Mouse (Mus musculus): ENCODE measurements around the gene Kif2c. TPM values are rescaled to one million over a fixed set of nuclear protein-coding genes. Genes with fewer than 3 reads are reported as not detected.

Gene Kif2c
- total and polyA plus RNA-seq, 2 experiments from 2014 or later = 8.2 to 10.3 TPM

GRCm38 (mm10) chr4:117120445-117121414, 61.7 kb downstream of the Kif2c start:
- Histone ChIP-seq H3K9ac (replicated peaks; ENCODE audit: low read depth, low read length) (peak overlapping the region; percentile 51), H3K9me3 (replicated peaks; ENCODE audit: control insufficient read depth, low read length) (no peaks in the 10 kb centered on the region), H3K4me2 (ENCODE audit: low read depth, low read length) (peak overlapping the region; percentile 92), H3K36me3 (replicated peaks; ENCODE audit: control insufficient read depth, insufficient read depth, low read length) (no peaks in the 10 kb centered on the region), H3K4me1 (ENCODE audit: control insufficient read depth, insufficient read depth) (peaks cover 6% of the 10 kb centered on the region; the same call in 1 of the 2 replicates), H3K4me3 (ENCODE audit: low read depth, low read length) (peak overlapping the region; percentile 60), H3K27me3 (ENCODE audit: control insufficient read depth, insufficient read depth, low read length) (no peaks in the 10 kb centered on the region), H3K27ac (ENCODE audit: low read depth) (peak overlapping the region; percentile 78)
- ATAC-seq (ENCODE audit: insufficient read depth, low read depth) = peak; percentile 94
- peak; percentile 96 for DNase-seq (ENCODE audit: low spot score)
- TF ChIP-seq EP300 (IDR thresholded peaks at IDR 0.05; ENCODE audit: low read depth) (peak; percentile 79), CTCF (IDR thresholded peaks at IDR 0.05; ENCODE audit: low read depth) (peak; percentile 83)
- under 1% methylated on average over 69 of the region's 69 CpGs for WGBS

GRCm38 (mm10) chr4:117120052-117120444, 62.4 kb downstream of the Kif2c start:
- H3K9ac ChIP-seq (replicated peaks; ENCODE audit: low read depth, low read length) = peak overlapping the region; percentile 12; the same call in 1 of the 2 replicates
- WGBS = 4% methylated on average over 10 of the region's 10 CpGs
- no peak for DNase-seq (ENCODE audit: low spot score)
- no peaks in the 10 kb centered on the region for H3K9me3 ChIP-seq (replicated peaks; ENCODE audit: control insufficient read depth, low read length)
- no peaks in the 10 kb centered on the region for H3K36me3 ChIP-seq (replicated peaks; ENCODE audit: control insufficient read depth, insufficient read depth, low read length)
- peak overlapping the region; percentile 78 for H3K27ac ChIP-seq (ENCODE audit: low read depth)
- H3K4me3 ChIP-seq (ENCODE audit: low read depth, low read length) = peak overlapping the region; percentile 60
- H3K27me3 ChIP-seq (ENCODE audit: control insufficient read depth, insufficient read depth, low read length) = no peaks in the 10 kb centered on the region
- ATAC-seq (ENCODE audit: insufficient read depth, low read depth) = no peak
- peak overlapping the region; percentile 92 for H3K4me2 ChIP-seq (ENCODE audit: low read depth, low read length)
- H3K4me1 ChIP-seq (ENCODE audit: control insufficient read depth, insufficient read depth) = peaks cover 3% of the 10 kb centered on the region; the same call in 1 of the 2 replicates
- TF ChIP-seq EP300 (IDR thresholded peaks at IDR 0.05; ENCODE audit: low read depth) (no peak), CTCF (IDR thresholded peaks at IDR 0.05; ENCODE audit: low read depth) (no peak)

- Histone ChIP-seq H3K27me3 (ENCODE audit: control insufficient read depth, insufficient read depth, low read length) (no peaks in the 10 kb centered on the region), H3K9ac (replicated peaks; ENCODE audit: low read depth, low read length) (0 out of 2 replicates have a peak overlapping the region, but pooled peaks have one; percentile 12), H3K9me3 (replicated peaks; ENCODE audit: control insufficient read depth, low read length) (no peaks in the 10 kb centered on the region), H3K4me3 (ENCODE audit: low read depth, low read length) (peak overlapping the region; percentile 60), H3K4me2 (ENCODE audit: low read depth, low read length) (peak overlapping the region; percentile 92), H3K4me1 (ENCODE audit: control insufficient read depth, insufficient read depth) (no peaks in the 10 kb centered on the region; the same call in 1 of the 2 replicates), H3K27ac (ENCODE audit: low read depth) (peak overlapping the region; percentile 78), H3K36me3 (replicated peaks; ENCODE audit: control insufficient read depth, insufficient read depth, low read length) (no peaks in the 10 kb centered on the region)
- ATAC-seq (ENCODE audit: insufficient read depth, low read depth) (no peak), DNase-seq (ENCODE audit: low spot score) (no peak)
- TF ChIP-seq CTCF (IDR thresholded peaks at IDR 0.05; ENCODE audit: low read depth) = no peak
- no peak for TF ChIP-seq EP300 (IDR thresholded peaks at IDR 0.05; ENCODE audit: low read depth)
- 79% methylated on average over 5 of the region's 5 CpGs for WGBS
Observed at GRCm38 (mm10) chr4:117119636-117120035, 62.8 kb downstream of the Kif2c start.

GRCm38 (mm10) chr4:117117931-117118330, 64.5 kb downstream of the Kif2c start:
- TF ChIP-seq CTCF (IDR thresholded peaks at IDR 0.05; ENCODE audit: low read depth) = no peak
- TF ChIP-seq EP300 (IDR thresholded peaks at IDR 0.05; ENCODE audit: low read depth) = no peak

GRCm38 (mm10) chr4:117115592-117115991, 66.8 kb downstream of the Kif2c start:
- TF ChIP-seq CTCF (IDR thresholded peaks at IDR 0.05; ENCODE audit: low read depth) = no peak
- no peak for TF ChIP-seq EP300 (IDR thresholded peaks at IDR 0.05; ENCODE audit: low read depth)
- Histone ChIP-seq H3K27ac (ENCODE audit: low read depth) (no peak overlapping the region), H3K36me3 (replicated peaks; ENCODE audit: control insufficient read depth, insufficient read depth, low read length) (no peaks in the 10 kb centered on the region), H3K4me3 (ENCODE audit: low read depth, low read length) (no peak overlapping the region), H3K27me3 (ENCODE audit: control insufficient read depth, insufficient read depth, low read length) (no peaks in the 10 kb centered on the region), H3K4me2 (ENCODE audit: low read depth, low read length) (no peak overlapping the region), H3K9me3 (replicated peaks; ENCODE audit: control insufficient read depth, low read length) (no peaks in the 10 kb centered on the region), H3K9ac (replicated peaks; ENCODE audit: low read depth, low read length) (no peak overlapping the region), H3K4me1 (ENCODE audit: control insufficient read depth, insufficient read depth) (no peaks in the 10 kb centered on the region; the same call in 1 of the 2 replicates)
- WGBS = 70% methylated on average over 5 of the region's 5 CpGs
- DNase-seq (ENCODE audit: low spot score) (no peak), ATAC-seq (ENCODE audit: insufficient read depth, low read depth) (no peak)

More at GRCm38 (mm10) chr4:117117931-117118330, 64.5 kb downstream of the Kif2c start:
- no peak overlapping the region for H3K4me3 ChIP-seq (ENCODE audit: low read depth, low read length)
- no peak for ATAC-seq (ENCODE audit: insufficient read depth, low read depth)
- H3K9me3 ChIP-seq (replicated peaks; ENCODE audit: control insufficient read depth, low read length) = no peaks in the 10 kb centered on the region
- DNase-seq (ENCODE audit: low spot score) = no peak
- no peaks in the 10 kb centered on the region for H3K36me3 ChIP-seq (replicated peaks; ENCODE audit: control insufficient read depth, insufficient read depth, low read length)
- 88% methylated on average over 7 of the region's 7 CpGs for WGBS
- H3K9ac ChIP-seq (replicated peaks; ENCODE audit: low read depth, low read length) = no peak overlapping the region
- H3K4me1 ChIP-seq (ENCODE audit: control insufficient read depth, insufficient read depth) = no peaks in the 10 kb centered on the region; the same call in 1 of the 2 replicates
- H3K4me2 ChIP-seq (ENCODE audit: low read depth, low read length) = no peak overlapping the region
- no peaks in the 10 kb centered on the region for H3K27me3 ChIP-seq (ENCODE audit: control insufficient read depth, insufficient read depth, low read length)
- no peak overlapping the region for H3K27ac ChIP-seq (ENCODE audit: low read depth)
